Mouse (Mus musculus) brain, embryonic 14.5 days (tissue): ENCODE data around the gene Wdr46. TPM values are rescaled to one million over a fixed set of nuclear protein-coding genes. Genes with fewer than 3 reads are reported as not detected.
A peak's percentile ranks its signal among the peaks of the same experiment; 100 is the strongest.
"Not testable (repeated sequence)": the region's sequence is repeated elsewhere in the genome, so short reads cannot be mapped to it uniquely, and the experiment has no call there.

ENCODE experiments used
- DNase-seq: peaks from one replicate; pipeline ENCODE4 v3.0.0-alpha.2; 2011; ENCODE audit warnings: low read depth
- CTCF ChIP-seq: fragments of 200-500 bp; IDR thresholded peaks from 2 replicates; pipeline ENCODE4 v1.5.1; 2012; ENCODE audit warnings: inconsistent platforms, mild to moderate bottlenecking, moderate library complexity, borderline replicate concordance; ENCODE audit not compliant: insufficient read depth, insufficient read length; ENCODE audit errors: extremely low read depth
- POLR2A ChIP-seq: fragments of 200-500 bp; IDR thresholded peaks from 2 replicates; pipeline ENCODE4 v1.6.1; 2012; ENCODE audit warnings: mild to moderate bottlenecking, inconsistent platforms, borderline replicate concordance; ENCODE audit not compliant: poor library complexity, insufficient read depth, insufficient read length, severe bottlenecking; ENCODE audit errors: extremely low read depth
- polyA plus RNA-seq: library from polyadenylated mRNA; depleted of rRNA; stranded (reverse); fragments of >200 nt; gene quantifications from 2 replicates; pipeline ENCODE4 v1.2.3, GENCODE M21; 2012

The Wdr46 gene
- polyA plus RNA-seq, 1 experiment = 29.3 TPM

- no peak for DNase-seq
- TF ChIP-seq POLR2A (no peak), CTCF (no peak)
These were observed 4.9 kb upstream of the Wdr46 start for GRCm38 (mm10) chr17:33935422-33936055.

- no peak for DNase-seq
- TF ChIP-seq POLR2A (no peak), CTCF (no peak)
These were observed 3.5 kb upstream of the Wdr46 start for GRCm38 (mm10) chr17:33936993-33937392.

- DNase-seq = no peak
- TF ChIP-seq CTCF (no peak), POLR2A (no peak)
These were observed 1.7 kb upstream of the Wdr46 start for GRCm38 (mm10) chr17:33938783-33939182.

- no peak for TF ChIP-seq POLR2A
- TF ChIP-seq CTCF = no peak
- no peak for DNase-seq
These were observed 521 bp downstream of the Wdr46 start for GRCm38 (mm10) chr17:33940981-33941380.

- DNase-seq = no peak
These were observed 921 bp downstream of the Wdr46 start for GRCm38 (mm10) chr17:33941381-33941780.

GRCm38 (mm10) chr17:33943454-33943853 lies 3.0 kb downstream of the Wdr46 start:
- no peak for DNase-seq
- TF ChIP-seq POLR2A (no peak), CTCF (no peak)

More at GRCm38 (mm10) chr17:33941381-33941780, 921 bp downstream of the Wdr46 start:
- TF ChIP-seq CTCF (no peak), POLR2A (no peak)

- DNase-seq = no peak
These were observed 7.1 kb downstream of the Wdr46 start for GRCm38 (mm10) chr17:33947430-33948089.

GRCm38 (mm10) chr17:33948090-33948904 lies 7.8 kb downstream of the Wdr46 start:
- no peak for DNase-seq
- no peak for TF ChIP-seq CTCF
- TF ChIP-seq POLR2A = no peak

More at GRCm38 (mm10) chr17:33947430-33948089, 7.1 kb downstream of the Wdr46 start:
- TF ChIP-seq POLR2A (no peak), CTCF (no peak)

- no peak for DNase-seq
- TF ChIP-seq CTCF = no peak
- TF ChIP-seq POLR2A = no peak
These were observed 8.6 kb downstream of the Wdr46 start for GRCm38 (mm10) chr17:33948905-33949537.

- TF ChIP-seq CTCF = no peak
- no peak for TF ChIP-seq POLR2A
- DNase-seq = no peak
These were observed 9.7 kb downstream of the Wdr46 start for GRCm38 (mm10) chr17:33950131-33950625.

GRCm38 (mm10) chr17:33951021-33951946 lies 10.8 kb downstream of the Wdr46 start, which contains the start of gene B3galt4:
TSS of gene B3galt4 (minus strand) at chr17:33951488.
- DNase-seq = peak; percentile 95
- TF ChIP-seq CTCF (no peak), POLR2A (peak; percentile 43; the same call in 1 of the 2 replicates)

- DNase-seq = not testable (repeated sequence)
These were observed 11.6 kb downstream of the Wdr46 start for GRCm38 (mm10) chr17:33952015-33952414.

- TF ChIP-seq CTCF = no peak
- no peak for TF ChIP-seq POLR2A
- DNase-seq = no peak
These were observed 12.4 kb downstream of the Wdr46 start for GRCm38 (mm10) chr17:33952879-33953278.
